Mouse (Mus musculus) Patski (cell line): ENCODE results near the gene Tom1l1. TPM values are rescaled to one million over a fixed set of nuclear protein-coding genes. Genes with fewer than 3 reads are reported as not detected.
"Not testable (repeated sequence)": the region's sequence is repeated elsewhere in the genome, so short reads cannot be mapped to it uniquely, and the experiment has no call there.

Experiments
- ATAC-seq: fragments of 100-300 bp; one replicate; pipeline ENCODE4 v1.8.0; 2021
- CTCF ChIA-PET: fragments of 350-600 bp; sonication (Branson Sonifier 250); formaldehyde crosslinking; loops from one replicate; lab custom pipeline; 2022; ENCODE audit warnings: inconsistent platforms; lab: Charles Lee
- POLR2A ChIA-PET: fragments of 350-600 bp; sonication (Branson Sonifier 250); formaldehyde crosslinking; loops from one replicate; lab custom pipeline; 2022; ENCODE audit warnings: antibody characterized with exemption, inconsistent platforms; lab: Charles Lee
- DNase-seq: peaks from one replicate; pipeline ENCODE4 v3.0.0-alpha.2; 2011; ENCODE audit warnings: low read depth, low spot score
- H3K27me3 ChIP-seq: fragments of 371-371 bp; one replicate; pipeline ENCODE4 v1.5.1; 2021
- CTCF ChIP-seq: fragments of 100-300 bp; IDR thresholded peaks from one replicate; pipeline ENCODE4 v1.5.1; 2021
- in situ Hi-C: fragments of 300-500 bp; cut with MboI; formaldehyde crosslinking; loops from 3 replicates; pipeline ENCODE4 v1.11.1; 2018; ENCODE audit warnings: low pct_unique_long_range_greater_than_20kb, mixed read lengths
- polyA plus RNA-seq: library from polyadenylated mRNA; unstranded; gene quantifications from one replicate; pipeline ENCODE4 v1.2.3, GENCODE M21; 2021

Gene Tom1l1
- polyA plus RNA-seq: 36.7 TPM

DNA sequence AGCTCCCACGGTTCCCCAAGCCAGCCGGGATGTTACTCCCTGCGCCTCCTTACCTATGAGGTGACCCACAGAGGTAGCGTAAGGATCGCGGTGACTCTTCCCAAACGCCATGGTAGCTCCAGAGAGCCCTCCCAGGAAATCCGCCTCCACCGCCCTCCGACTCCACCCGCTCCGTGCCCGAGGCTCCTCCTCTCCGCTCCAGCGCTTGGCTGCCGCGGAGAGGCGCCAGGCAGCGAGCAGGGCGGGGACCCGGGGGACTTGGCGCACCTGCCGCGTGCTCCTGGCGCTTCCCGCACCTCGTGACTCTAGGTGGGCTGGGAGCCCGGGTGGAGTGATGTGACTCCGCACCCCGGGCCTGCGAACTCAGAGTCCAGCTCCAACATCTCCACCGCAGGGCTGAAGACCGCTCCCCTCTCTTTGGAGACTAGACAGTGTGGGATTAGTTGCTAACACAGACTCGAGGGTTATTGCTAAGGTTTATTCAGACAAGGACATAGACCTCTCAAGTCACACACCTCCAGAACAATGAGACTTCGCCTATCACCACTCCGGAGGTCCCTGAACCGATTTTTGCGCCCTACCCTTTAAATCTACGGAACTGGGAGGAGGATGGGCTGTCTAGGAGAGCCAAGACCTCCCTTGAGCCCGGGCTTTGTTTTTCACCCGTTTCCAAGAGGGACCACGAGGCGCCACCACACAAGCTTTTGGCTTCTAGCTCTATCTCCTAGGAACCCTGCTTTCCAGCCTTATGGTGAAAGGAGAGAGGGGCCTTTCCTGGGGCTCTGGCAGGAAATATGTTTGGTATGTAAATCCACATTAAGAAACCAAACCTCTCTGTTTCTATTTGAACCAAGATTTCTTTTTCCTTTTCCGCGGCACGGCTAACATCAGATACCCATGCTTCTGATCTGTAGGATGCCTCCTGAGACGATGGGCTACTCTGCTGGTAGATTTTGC lies at the start of gene Tom1l1:
Gene Tom1l1 (minus strand): TSS at position 907 of the 957 bp plus-strand sequence.
- CTCF ChIA-PET: interaction anchor here (1.3 to 2.0 kb wide), 2 partner anchors 10 kb away, joined by 4 to 8 read pairs; no protein-coding TSS in a partner anchor
- peak; percentile 100 for ATAC-seq
- no peak for TF ChIP-seq CTCF
- in situ Hi-C loops: no loop called here
- no peaks in the 10 kb centered on the region for H3K27me3 ChIP-seq
- no peak for DNase-seq
- POLR2A ChIA-PET: no interaction called here

DNA sequence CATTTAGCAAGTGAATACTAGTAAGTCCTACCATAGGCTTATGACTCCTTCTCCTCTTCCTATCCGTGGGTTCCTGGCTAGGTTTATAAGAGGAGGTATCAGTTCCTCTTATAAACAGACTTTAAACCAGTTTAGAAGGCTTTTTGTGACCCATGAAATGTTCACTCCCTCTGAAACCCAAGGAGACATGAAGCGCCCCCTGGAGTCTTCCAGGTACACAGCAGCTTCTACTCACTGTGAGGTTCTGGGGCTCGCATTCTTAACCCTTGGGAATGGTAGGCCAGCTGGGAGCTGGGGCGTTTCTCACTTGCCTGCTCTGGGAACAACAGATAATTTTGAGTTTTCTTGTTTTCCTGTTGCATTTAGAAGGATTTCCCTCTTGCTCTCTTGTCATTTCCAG lies 45.4 kb upstream of the Tom1l1 start:
- ATAC-seq (no peak), DNase-seq (no peak)
- in situ Hi-C loops: no loop called here
- POLR2A ChIA-PET: no interaction called here
- TF ChIP-seq CTCF: no peak
- CTCF ChIA-PET: no interaction called here
- no peaks in the 10 kb centered on the region for H3K27me3 ChIP-seq

DNA sequence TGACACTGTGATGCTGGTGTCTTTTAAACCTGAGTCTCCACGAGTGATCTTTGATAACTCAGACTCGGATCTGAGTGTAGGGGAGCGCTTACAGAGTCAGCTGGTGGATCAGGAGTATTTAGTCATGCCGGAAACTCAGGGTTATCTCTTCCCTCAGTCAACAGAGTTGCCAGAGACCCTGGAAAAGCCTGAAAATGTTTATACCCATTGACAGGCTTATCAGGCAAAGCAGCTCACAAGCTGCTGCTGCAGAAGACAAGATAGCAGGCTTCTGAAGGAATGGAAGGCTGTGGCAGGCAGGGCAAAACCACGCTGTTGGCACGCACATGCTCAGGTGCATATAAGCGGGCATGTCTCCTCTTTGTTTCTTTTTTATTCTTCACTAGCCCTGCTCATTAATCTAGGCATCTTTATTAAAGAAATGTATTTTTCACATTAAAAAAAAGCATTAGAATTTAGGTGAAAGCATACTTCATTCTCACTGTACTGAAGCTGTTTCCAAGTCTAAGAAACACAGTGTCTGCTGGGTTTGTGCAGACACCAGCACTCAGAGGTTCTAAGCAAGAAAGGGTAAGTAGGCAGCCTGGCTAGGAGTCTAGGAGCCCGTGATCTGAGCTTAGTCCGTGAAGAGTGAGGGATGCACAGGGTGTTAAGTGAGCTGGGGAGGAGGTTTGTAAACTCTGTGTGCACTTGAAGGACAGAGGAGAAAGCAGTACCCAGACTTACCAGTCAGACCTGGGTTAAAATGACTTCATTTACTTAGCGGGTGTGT lies 39.4 kb upstream of the Tom1l1 start:
- ATAC-seq: no peak
- in situ Hi-C loops: no loop called here
- CTCF ChIA-PET: no interaction called here
- POLR2A ChIA-PET: no interaction called here
- no peak for DNase-seq
- TF ChIP-seq CTCF: no peak
- peaks cover 4% of the 10 kb centered on the region for H3K27me3 ChIP-seq

DNA sequence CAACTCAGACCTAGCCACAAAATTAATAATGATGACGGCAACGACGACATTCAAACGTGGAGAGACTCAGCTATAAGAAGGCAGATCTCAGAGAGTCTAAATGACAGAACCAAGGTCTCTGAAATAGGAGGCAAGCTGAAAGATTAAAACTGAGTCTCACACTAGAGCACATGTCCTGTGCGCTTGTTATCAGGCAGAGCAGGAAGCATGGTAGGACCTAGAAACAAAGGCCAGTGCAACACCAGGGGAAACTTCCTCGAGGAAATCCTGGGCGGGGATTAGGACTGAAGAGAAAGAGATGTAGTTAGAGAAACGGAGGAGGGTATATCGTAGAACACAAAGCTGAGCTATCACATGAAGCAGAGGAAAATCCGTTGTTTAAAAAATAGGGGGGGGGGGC lies 38.6 kb upstream of the Tom1l1 start:
- no peak for TF ChIP-seq CTCF
- CTCF ChIA-PET: interaction anchor here (0.7 kb wide), 1 partner anchor 13 kb away, joined by 3 read pairs; no protein-coding TSS in a partner anchor

DNA sequence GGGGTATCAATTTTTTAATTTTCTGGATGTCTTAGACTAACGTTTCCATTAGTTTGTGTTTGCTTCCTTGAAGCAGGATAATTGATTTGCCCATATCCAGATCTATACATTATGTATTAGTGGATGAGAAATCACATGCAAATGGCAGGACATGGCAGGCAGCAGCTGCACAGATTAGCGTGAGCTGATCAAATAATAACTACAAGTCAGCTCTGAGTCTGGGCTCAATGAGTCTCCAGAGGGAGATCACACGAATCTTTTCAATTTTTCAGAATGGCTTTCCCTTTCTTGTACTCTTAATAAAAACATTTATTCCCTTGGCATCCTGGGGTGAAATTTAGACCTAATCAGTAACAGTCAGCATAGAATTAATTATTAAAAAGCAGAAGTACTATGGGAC lies 34.1 kb upstream of the Tom1l1 start:
- POLR2A ChIA-PET: interaction anchor here (0.6 kb wide), 1 partner anchor 24 kb away, joined by 8 read pairs; no protein-coding TSS in a partner anchor
- no peak for DNase-seq
- peaks cover 7% of the 10 kb centered on the region for H3K27me3 ChIP-seq
- no peak for ATAC-seq
- in situ Hi-C loops: no loop called here
- no peak for TF ChIP-seq CTCF
- CTCF ChIA-PET: interaction anchor here (1.1 kb wide), 1 partner anchor 46 kb away, joined by 3 read pairs; no protein-coding TSS in a partner anchor

More for the DNA sequence above, 38.6 kb upstream of the Tom1l1 start:
- in situ Hi-C loops: no loop called here
- ATAC-seq (no peak), DNase-seq (no peak)
- POLR2A ChIA-PET: no interaction called here
- peaks cover 4% of the 10 kb centered on the region for H3K27me3 ChIP-seq

DNA sequence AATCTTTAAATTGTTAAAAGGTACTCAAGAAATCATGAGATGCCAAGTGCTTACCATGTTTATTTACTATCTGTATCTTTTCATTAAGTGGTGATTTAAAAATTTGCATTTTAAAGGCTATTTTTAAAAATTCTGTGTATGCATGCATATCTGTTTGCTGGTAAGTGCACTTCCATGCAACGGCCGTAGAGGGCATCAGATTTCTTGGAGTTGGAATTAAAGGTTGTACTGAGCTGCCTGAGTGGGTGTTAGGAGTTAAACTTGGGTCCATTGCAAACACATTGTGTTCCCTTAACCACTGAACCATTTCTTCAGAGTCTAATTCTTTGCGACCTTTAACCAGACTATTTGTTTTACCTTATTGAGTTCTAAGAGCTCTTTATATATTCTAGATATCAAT lies 29.6 kb upstream of the Tom1l1 start:
- no peak for ATAC-seq
- no peak for DNase-seq
- POLR2A ChIA-PET: no interaction called here
- in situ Hi-C loops: no loop called here
- peak; percentile 46 for TF ChIP-seq CTCF
- CTCF ChIA-PET: no interaction called here
- H3K27me3 ChIP-seq: peaks cover 3% of the 10 kb centered on the region

DNA sequence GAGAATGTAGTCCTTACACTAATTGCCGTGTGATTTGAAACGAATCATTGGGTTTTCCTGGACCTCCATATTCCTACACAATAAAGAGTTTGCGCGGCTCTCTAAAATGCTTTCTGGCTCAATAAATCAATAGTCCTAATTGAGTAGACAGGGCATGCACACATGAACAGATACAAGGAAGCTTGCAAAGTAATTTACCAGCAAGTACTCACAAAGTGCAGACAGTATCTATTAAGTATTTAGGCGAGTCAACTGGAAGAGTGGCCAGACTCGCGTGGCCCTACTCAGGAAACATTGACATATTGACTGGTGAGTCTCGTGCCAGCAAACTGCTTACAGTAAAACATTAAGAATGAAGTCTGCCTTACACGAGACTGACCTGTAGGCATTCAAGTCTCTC lies 23.4 kb upstream of the Tom1l1 start:
- H3K27me3 ChIP-seq: peaks cover 10% of the 10 kb centered on the region
- no peak for TF ChIP-seq CTCF
- no peak for ATAC-seq
- ChIA-PET POLR2A (no interaction called here), CTCF (no interaction called here)
- in situ Hi-C loops: no loop called here
- DNase-seq: no peak

DNA sequence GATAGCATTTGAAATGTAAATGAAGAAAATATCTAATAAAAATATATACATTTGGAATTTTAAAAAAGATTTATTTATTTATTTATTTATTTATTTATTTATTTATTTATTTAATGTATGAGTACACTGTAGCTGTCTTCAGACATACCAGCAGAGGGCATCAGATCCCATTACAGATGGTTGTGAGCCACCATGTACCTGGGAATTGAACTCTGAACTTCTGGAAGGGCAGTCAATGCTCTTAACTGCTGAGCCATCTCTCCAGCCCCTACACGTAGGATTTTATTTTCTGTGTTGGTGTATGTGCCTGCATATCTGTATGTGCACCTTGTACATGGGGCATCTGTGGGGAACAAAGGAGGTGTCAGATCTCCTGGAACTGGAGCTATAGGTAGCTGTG lies 19.0 kb upstream of the Tom1l1 start:
- POLR2A ChIA-PET, in situ Hi-C loops, DNase-seq, ATAC-seq: not testable (repeated sequence)
- TF ChIP-seq CTCF: peak; percentile 9
- CTCF ChIA-PET: interaction anchor here (1.7 kb wide), 1 partner anchor 9 kb away, joined by 5 read pairs; no protein-coding TSS in a partner anchor
- peaks cover 15% of the 10 kb centered on the region for H3K27me3 ChIP-seq

DNA sequence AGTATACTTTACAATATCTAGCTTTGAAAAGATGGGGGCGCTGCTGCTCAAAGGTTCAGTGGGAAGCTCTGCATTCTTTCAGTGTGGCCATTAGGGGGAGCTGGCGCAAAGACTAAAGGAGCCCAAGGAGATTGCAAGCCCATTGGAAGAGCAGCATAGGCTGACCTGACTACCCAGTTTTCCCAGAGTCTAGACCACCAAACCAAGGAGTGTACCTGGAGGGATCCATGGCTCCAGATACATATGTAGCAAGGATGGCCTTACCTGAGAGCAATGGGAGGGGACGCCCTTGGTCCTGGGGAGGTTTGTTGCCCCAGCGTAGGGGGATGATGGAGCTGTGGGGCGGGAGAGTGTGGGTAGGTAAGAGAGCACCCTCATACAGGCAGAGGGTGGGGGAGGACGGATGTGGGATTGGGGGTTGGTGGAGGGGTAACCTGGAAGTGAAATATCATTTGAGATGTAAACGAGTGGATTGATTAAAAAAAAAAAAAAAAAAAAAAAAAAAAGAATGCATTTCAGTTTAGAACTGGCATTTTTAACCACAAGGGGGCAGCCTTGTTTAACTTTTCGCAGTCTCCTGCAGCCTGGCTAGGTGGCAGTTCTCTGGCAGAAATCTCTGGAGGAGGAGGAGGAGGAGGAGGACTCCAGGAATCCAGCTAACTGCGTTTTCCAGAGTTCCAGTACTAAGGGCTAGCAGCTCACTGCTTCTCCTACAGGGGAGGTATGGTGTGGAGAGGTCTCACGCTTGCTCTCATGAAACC lies 9.5 kb upstream of the Tom1l1 start:
- H3K27me3 ChIP-seq: peaks cover 39% of the 10 kb centered on the region
- in situ Hi-C loops: no loop called here
- peak; percentile 99 for ATAC-seq
- DNase-seq: no peak
- ChIA-PET CTCF (interaction anchor here (0.7 to 2.0 kb wide), 13 partner anchors 8 to 1795 kb away, joined by 3 to 8 read pairs (median 3); partner anchors contain the start of gene Tom1l1), POLR2A (interaction anchor here (0.7 kb wide), 2 partner anchors 25 to 839 kb away, joined by 4 to 8 read pairs; no protein-coding TSS in a partner anchor)
- peak; percentile 95 for TF ChIP-seq CTCF

DNA sequence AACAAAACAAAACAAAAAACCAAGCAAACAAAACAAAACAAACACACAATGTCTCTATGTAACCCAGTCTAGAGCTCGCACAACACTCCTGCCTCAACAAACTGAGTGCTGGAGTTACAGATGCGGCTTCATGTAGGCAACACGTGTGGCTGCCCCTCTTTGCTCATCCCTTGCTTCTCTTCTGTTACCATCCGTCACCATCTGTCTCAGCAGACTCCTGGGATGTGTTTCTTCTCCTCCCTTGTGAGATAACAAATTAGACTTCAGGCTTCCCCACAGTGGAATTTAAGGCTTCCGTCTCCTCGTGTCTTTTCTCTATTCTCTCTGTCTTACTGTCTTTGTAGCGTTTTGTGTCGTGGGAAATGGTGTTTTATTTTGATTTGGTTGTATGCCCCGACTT lies 7.6 kb upstream of the Tom1l1 start:
- peaks cover 27% of the 10 kb centered on the region for H3K27me3 ChIP-seq
- no peak for TF ChIP-seq CTCF
- DNase-seq: no peak
- ChIA-PET POLR2A (no interaction called here), CTCF (no interaction called here)
- ATAC-seq: no peak
- in situ Hi-C loops: no loop called here
